Mouse (Mus musculus) gastrocnemius, adult 2 months (tissue): ENCODE results near the gene Hipk2. TPM values are rescaled to one million over a fixed set of nuclear protein-coding genes. Genes with fewer than 3 reads are reported as not detected.

Experiments used
- DNase-seq: peaks from one replicate; pipeline ENCODE4 v3.0.0; 2022
- H3K27ac ChIP-seq: fragments of 200-600 bp; 2 replicates; pipeline ENCODE4 v1.8.1; 2022; ENCODE audit warnings: mild to moderate bottlenecking
- H3K4me3 ChIP-seq: fragments of 200-600 bp; 2 replicates; pipeline ENCODE4 v1.8.1; 2022; ENCODE audit warnings: mild to moderate bottlenecking, moderate library complexity
- CTCF ChIP-seq: fragments of 200-600 bp; IDR thresholded peaks from 2 replicates; pipeline ENCODE4 v1.8.1; 2022; ENCODE audit warnings: antibody characterized with exemption, mild to moderate bottlenecking, moderate library complexity
- intact Hi-C: fragments of 180-260 bp; cut with DNase I; formaldehyde crosslinking; loops from one replicate; pipeline ENCODE4 v1.15.1; 2025
- total RNA-seq, 2 experiments: library from RNA; stranded (reverse); gene quantifications; 2 replicates each; pipeline ENCODE4 v1.2.3; 2021

Hipk2 gene
- total RNA-seq, 2 experiments from 2014 or later = 56.2 to 120 TPM

- H3K27ac ChIP-seq = peak overlapping the region; percentile 83; the same call in 1 of the 2 replicates
- intact Hi-C loops = no loop called here
- peak; percentile 60 for DNase-seq
- no peak overlapping the region for H3K4me3 ChIP-seq
- TF ChIP-seq CTCF = no peak
These were observed 83.0 kb downstream of the Hipk2 start for GRCm38 (mm10) chr6:38792966-38793365.

DNA sequence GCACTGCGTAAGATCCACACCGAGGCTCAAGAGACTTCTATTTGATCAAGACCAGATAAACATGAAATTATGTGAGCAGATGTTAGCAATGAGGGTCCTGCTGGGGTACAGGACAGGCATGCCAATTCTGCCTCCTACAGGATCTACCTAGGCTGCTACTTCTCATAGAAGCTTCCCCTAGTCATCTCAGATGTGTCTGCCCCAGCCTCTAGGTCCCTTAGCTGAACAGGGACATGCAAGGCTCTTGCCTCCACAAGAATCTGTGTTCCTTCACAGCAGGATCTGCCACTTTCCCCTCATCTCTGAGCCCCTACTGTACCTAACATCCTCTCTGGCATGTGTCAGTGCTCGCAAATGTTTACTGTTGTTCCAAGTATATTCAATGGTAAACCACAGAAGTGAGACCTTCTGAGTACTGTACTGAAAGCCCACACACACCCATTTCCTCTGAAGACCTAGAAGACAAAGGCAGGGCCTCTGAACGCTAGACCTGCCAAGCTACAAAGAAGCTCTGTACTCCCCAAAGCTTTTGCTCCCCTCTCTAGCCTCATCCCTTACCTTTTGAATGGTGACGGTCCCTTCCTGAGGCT is 86.6 kb downstream of the Hipk2 start:
- intact Hi-C loops = no loop called here
- H3K4me3 ChIP-seq = no peak overlapping the region

GRCm38 (mm10) chr6:38787811-38788509 is 88.0 kb downstream of the Hipk2 start:
- TF ChIP-seq CTCF = no peak
- Histone ChIP-seq H3K27ac (peak overlapping the region; percentile 38; the same call in 1 of the 2 replicates), H3K4me3 (no peak overlapping the region)
- DNase-seq = peak; percentile 24
- intact Hi-C loops = no loop called here

More for the DNA sequence above, 86.6 kb downstream of the Hipk2 start:
- no peak for DNase-seq
- no peak for TF ChIP-seq CTCF
- H3K27ac ChIP-seq = no peak overlapping the region

- TF ChIP-seq CTCF = no peak
- peak overlapping the region; percentile 20; the same call in 1 of the 2 replicates for H3K27ac ChIP-seq
- DNase-seq = no peak
- intact Hi-C loops = no loop called here
- no peak overlapping the region for H3K4me3 ChIP-seq
These were observed 88.8 kb downstream of the Hipk2 start for GRCm38 (mm10) chr6:38787134-38787533.

DNA sequence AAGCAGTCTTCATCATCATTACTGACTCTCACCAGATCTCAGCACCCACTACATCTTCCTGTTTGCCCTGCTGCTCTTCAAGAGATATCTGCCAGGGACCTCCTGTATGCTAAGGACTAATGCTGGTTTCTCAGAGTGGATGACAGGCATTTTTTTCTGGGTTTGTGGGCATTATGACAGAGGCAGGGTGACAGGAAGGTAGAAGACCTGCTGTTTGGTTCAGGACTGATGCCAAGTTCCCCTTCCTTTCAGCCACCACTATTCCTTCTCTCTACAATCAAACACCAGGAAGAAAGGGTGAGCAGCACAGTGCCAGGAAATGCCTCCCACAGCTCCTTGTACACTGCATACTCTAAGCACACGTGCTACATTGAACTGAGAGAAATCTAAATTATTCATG is 90.2 kb downstream of the Hipk2 start:
- Histone ChIP-seq H3K4me3 (no peak overlapping the region), H3K27ac (no peak overlapping the region)
- DNase-seq = no peak
- intact Hi-C loops = no loop called here
- TF ChIP-seq CTCF = no peak

- intact Hi-C loops = no loop called here
- Histone ChIP-seq H3K27ac (no peak overlapping the region), H3K4me3 (no peak overlapping the region)
- no peak for DNase-seq
- TF ChIP-seq CTCF = no peak
These were observed 96.6 kb downstream of the Hipk2 start for GRCm38 (mm10) chr6:38779411-38779810.

DNA sequence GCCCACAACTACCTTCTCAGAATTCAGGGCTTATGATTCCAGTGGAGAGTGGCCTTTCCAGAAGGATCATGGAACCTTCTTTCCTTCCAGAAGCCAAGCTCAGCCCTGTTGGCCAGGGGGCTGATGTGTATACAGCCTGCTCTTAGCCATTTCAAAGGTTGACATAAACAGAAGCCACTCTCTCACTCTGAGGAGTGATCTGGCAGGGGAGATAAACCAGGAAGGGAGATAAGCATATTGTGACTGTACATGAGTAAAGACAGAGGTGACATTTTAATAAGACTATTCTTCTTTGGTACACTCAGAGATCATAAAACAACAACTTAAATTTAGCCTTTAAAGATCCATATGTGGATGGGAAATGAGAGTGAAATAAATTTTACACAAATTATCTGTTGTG is 97.1 kb downstream of the Hipk2 start:
- intact Hi-C loops = no loop called here
- Histone ChIP-seq H3K4me3 (no peak overlapping the region), H3K27ac (no peak overlapping the region)
- no peak for DNase-seq
- TF ChIP-seq CTCF = no peak

DNA sequence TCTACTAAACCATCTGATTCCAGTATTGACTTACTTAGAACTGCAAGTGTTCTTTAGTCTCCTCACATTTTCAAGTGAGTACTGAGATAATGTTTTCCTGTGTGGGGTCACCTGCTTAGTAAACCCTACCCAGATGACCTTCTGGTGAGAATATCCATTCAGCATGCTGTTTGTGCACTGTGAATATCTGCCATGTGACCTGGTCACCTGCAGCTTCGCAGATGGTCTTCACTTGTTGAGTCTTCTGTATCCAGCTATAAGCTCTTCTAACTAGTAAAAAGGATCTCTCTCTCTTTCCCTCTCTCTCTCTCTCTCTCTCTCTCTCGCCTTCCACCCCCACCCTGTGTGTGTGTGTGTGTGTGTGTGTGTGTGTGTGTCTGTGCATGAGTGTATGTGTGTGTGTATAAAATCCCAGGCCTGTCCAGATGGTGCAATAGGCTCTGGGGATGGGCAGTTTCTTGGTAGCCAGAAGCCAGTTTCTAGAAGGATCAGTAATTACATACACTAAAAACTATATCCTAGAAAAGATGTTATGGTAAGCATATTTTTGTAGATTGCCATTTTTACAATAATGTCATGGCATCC is 99.9 kb downstream of the Hipk2 start:
- no peak for TF ChIP-seq CTCF
- H3K27ac ChIP-seq = no peak overlapping the region
- intact Hi-C loops = no loop called here
- no peak for DNase-seq
- H3K4me3 ChIP-seq = no peak overlapping the region

GRCm38 (mm10) chr6:38772836-38773518 is 103.0 kb downstream of the Hipk2 start:
- DNase-seq = no peak
- H3K4me3 ChIP-seq = no peak overlapping the region
- no peak overlapping the region for H3K27ac ChIP-seq
- no peak for TF ChIP-seq CTCF
- intact Hi-C loops = no loop called here

GRCm38 (mm10) chr6:38771061-38771667 is 104.8 kb downstream of the Hipk2 start:
- no peak for TF ChIP-seq CTCF
- H3K4me3 ChIP-seq = no peak overlapping the region
- 0 out of 2 replicates have a peak overlapping the region, but pooled peaks have one; percentile 28 for H3K27ac ChIP-seq
- intact Hi-C loops = no loop called here
- no peak for DNase-seq

DNA sequence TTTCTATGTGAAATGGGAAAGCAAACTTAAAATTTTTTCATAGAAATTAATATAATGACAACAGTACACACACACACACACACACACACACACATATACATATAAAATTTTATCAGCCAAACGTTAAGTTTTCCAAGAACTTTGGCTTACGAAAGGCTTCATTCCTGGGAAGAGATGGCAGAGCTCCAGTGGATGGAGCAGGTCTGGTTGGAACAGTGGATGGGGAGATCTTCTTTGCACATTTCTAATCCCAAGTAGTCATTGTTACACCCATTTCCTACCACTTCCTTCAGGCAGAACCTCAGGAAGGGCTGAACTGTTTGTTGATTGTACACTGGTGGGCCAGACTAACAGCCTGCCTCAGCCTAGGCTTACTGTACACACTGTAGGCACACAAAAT is 106.3 kb downstream of the Hipk2 start:
- intact Hi-C loops = no loop called here
- no peak for DNase-seq
- no peak for TF ChIP-seq CTCF
- no peak overlapping the region for H3K4me3 ChIP-seq
- no peak overlapping the region for H3K27ac ChIP-seq

DNA sequence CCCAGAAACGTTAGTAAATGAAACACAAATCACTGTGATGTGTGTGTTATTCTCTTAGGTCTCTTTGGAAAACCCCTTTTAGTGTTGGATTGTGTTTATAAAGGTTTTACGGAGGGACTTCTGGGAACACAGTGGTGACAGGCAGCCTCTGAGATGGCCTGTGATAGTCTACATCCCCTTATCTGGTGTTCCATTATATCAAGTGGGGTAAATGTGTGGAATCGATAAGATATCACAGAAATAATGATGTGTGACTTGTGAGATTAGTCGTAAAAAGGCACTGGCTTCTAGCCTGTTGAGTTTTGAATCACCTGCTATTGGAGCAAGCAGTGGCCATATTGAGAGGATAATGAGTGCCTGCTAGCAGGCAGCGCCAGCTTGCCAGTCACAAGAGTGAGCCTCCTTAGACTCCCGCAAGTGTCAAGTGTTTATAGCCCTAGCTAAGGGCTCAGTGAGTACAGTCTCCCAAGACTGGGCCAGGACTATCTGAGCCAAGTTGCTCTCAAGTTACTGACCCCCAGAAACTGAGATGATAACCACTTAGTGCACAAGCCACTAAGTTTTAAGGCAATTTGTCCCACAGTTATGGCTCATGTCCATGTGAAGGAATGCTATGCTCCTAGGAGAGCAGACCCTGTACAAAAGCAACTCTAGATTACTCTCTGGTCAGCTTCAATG is 113.2 kb downstream of the Hipk2 start:
- TF ChIP-seq CTCF = no peak
- intact Hi-C loops = no loop called here
- Histone ChIP-seq H3K27ac (peak overlapping the region; percentile 21; the same call in 1 of the 2 replicates), H3K4me3 (no peak overlapping the region)
- peak; percentile 66 for DNase-seq
